Mouse (Mus musculus): ENCODE data around the gene Zfp36l1.

Zfp36l1 gene

DNA sequence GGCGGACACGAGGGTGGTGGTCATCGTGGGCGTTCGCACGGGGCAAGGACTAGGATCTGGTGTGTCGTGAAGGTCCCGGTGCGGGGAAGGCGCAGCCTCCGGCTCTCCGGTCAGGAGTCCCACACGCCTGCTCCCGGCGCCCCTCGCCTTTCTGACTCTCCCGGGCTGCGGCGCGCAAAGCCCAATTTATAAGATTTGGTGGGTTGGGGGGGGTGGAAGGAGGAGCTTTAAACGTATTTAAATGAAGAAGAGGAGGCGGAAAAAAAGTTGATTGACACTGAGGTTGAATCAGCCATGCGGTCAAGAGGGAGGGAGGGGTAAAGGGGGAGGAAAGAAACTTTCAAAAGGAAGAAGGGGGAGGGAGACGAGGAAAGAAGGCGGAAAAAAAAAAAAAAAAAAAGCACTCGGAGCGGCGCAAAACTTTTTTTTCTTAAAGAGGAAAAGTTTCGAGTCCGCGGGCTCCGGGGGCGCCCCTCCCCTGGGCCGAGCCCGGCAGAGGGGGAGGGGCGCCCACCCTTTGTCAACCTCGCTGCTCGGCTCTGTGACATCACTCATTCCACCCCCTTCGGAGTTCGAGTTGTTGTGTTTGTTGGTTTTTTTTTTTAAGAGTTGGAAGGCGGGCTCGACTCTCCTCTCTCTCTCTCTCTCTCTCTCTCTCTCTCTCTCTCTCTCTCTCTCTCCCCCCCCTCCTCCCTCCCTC is at the start of gene Zfp36l1:
TSS of gene Zfp36l1 (minus strand) at position 162 of the 700 bp plus-strand sequence.
- DNase-seq (ENCODE audit: low spot score in 2 of 2) = peak; percentile 78 to 85

DNA sequence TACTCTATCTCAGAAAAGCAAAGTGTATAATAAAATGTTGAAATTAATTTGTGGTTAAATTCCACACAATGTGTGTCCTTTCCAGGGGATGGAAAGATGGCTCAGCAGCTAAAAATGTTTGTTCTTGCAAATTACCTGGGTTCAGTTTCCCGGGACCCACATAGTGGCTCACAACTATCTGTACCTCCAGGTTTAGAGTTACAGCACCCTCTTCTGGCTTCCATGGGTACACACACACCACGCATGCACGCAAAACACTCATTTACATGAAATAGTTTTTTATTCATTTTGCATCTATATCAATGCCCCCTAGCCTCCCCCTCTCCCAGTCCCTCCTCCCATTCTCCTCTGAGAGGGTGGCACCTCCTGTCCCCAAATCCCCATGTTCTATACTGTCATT is 49.6 kb upstream of the Zfp36l1 start:
- no peak for DNase-seq (ENCODE audit: low spot score in 2 of 2)

DNA sequence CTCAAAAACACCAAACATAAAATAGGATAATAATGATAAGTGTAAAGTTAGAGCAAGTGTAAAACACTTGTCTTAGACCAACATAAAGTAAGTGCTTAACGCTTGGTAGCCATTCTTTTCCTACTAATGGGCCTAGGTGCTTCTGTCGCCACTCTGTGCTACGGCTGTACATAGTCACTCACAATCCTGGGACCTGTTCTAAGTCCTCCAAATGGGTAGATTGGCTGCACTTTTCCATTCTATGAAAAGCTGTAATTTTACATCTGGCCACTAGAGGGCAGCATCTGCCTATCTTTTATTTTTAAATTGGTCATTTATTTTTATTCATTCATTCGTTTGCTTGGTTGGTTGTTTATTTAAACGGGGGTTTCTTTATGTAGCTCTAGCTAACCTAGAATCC is 44.9 kb upstream of the Zfp36l1 start:
- no peak for DNase-seq (ENCODE audit: low spot score in 2 of 2)

DNA sequence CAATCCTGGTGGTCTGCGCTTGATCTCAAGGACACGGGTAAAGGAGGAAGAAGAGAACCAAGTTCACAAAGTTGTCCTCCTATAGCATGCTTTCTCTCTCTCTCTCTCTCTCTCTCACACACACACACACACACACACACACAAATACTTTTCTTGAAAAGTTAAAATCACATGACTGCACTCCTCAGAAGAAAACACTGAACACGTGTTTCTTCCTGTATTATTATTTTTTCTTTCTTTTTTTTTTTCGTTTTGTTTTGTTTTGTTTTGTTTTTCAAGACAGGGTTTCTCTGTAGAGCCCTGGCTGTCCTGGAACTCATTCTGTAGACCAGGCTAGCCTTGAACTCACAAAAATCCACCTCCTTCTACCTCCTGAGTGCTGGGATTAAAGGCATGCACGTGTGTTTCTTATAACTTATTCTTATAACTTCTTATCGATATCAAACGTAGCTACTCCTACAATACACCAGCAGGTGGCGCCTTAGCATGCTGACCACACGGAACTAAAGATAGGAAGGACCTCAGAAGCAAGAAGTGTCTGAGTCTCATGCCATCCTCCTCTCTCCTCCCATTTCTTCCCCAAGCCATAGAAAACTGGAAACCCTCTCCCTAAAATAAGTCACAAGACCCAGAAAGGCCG is 41.0 kb upstream of the Zfp36l1 start:
- DNase-seq (ENCODE audit: low spot score in 2 of 2) = peak in 1 of 2 experiments; percentile 49

DNA sequence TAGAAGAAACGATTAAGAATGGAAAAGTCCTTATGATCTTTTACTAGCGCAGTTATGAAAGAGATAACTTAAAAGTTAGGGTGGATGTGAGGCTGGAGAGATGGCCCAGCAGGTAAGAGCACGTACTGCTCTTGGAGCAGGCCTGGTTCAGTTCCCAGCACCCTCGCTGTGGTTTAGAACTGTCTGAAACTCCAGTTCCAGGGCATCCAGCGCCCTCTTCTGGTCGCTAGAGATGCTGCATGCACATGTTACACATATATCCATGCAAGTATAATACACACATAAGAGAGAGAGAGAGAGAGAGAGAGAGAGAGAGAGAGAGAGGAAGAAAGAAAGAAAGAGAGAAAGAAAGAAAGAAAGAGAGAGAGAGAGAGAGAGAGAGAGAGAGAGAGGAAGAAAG is 40.3 kb upstream of the Zfp36l1 start:
- no peak for DNase-seq (ENCODE audit: low spot score in 2 of 2)

DNA sequence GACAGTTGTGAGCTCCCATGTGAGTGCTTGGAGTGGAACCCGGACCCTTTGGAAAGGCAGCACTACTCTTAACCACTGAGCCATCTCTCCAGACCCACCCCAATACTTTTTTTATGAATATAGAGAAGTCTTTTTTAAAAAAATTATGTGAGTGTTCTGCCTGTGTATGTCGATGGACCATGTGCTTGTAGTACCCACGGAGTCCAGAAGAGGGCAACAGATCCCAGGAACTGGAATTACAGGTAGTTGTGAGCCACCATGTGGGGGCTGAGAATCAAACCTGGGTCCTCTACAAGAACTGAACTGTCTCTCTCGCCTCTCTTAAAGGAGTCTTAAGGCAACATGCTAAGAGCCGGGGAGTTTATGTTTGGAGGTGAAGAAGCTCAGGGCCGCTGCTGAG is 39.0 kb upstream of the Zfp36l1 start:
- DNase-seq (ENCODE audit: low spot score in 2 of 2) = no peak

DNA sequence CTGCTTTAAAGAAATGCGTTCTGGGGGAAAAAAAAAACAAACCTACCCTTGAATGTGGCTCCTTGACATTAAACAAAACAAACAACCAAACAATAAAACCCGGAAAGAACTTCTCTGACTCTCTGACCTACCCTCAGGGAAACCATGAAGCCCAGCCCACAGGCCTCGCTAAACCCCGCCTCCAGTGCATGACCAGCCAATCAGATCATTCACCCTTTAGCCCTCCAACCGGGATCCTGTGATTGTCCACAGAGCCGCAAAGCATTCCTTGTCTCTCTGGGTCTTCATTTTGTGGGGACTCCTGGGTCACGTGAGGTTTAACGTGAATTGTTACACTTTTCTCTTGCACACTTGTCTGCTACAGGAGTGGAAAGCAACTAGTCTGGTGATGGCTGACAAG is 37.8 kb upstream of the Zfp36l1 start:
- DNase-seq (ENCODE audit: low spot score in 2 of 2) = no peak

DNA sequence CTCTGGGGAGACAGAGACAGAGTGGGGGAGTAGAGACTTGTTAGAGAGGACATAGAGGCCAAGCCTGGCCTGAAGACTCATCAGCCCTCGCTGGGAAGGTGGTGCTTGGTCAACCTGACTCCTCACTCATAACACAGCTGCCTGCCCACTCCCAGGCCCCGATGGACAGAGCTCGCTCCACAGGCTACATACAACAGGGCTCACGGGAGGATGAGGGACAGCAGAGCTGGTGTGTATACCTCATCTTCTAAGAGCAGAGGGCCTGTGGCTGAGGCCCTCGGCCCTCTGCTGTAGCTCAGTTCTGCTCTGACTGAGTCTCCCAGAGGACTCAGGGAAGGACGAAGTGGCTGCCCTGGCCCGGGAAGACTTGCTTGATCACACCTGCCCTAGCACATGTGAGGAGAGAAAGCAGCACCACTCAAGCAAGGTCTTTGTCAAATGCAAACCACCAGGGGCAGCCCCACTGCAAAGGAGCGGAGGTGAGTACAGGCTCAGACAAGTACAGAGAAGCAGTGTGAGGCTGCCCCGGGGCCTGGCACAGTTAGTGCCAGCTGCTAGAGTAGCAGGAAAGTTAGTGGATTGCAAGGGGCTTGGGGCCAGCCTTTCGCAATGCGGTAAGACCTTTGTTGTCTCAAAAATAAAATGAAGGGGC is 34.9 kb upstream of the Zfp36l1 start:
- no peak for DNase-seq (ENCODE audit: low spot score in 2 of 2)

DNA sequence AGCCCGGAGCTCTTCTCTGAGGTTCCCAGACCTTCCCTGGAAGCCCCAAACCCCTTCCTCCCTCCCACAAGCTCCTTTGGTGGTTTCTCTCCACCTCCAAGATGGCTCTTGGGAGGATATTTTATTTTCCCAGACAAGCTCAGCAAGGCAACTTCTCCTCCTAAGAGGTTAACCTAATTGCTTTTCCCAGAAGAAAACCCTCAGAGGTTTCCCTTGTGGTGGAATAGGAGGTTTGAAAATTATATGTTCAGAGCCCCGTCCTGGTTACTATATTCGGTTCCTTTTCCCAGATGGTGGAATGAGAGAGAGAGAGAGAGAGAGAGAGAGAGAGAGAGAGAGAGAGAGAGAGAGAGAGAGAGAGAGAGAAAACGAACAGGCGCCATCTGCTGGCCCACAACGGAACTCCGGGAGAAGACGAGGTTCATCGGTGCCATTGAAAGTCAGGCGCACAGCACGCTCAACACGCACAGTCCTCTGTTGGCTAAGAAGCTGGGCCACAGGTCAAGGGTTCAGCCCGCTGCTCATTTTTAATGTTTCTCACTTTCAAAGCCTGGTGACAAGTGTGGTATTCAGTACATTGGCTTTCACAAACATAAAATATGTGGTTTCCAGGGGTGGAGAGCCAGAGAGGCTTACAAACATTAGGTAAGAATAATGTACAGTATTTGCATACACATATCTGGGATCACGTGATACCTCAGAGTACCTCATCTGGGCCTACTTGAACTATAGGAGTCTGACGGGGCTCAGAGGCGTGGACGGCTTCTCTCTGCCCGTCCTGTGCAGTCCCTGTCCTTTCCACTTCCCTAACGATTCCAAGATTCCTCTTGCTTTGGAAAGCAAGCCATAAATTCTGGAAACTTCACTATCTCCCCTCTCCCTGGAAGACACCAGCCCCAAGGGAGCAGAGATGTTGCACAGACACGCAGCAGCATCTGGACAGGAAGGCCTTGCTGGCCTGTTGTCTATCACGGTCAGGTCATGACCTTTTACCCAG is 33.7 kb upstream of the Zfp36l1 start:
- peak in 1 of 2 experiments; percentile 34 for DNase-seq (ENCODE audit: low spot score in 2 of 2)

DNA sequence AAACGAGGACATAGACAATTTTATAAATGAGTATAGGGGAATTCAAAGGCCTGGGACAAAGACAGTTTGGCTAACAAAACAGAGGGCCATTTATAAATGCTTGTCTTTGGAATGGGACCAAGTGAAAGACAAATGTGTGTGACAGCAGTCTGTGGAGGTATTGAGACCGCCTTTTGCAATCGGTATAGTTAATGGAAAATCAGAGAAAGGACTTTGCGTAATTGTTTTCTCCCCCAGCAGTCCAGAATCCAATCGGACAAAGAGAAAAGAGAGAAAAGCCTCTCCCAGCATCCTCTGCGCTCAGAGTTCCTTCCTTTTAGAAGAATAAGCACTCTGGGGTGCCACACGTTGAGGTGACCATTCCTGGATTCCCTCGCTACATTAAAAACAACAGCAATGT is 32.6 kb upstream of the Zfp36l1 start:
- no peak for DNase-seq (ENCODE audit: low spot score in 2 of 2)

DNA sequence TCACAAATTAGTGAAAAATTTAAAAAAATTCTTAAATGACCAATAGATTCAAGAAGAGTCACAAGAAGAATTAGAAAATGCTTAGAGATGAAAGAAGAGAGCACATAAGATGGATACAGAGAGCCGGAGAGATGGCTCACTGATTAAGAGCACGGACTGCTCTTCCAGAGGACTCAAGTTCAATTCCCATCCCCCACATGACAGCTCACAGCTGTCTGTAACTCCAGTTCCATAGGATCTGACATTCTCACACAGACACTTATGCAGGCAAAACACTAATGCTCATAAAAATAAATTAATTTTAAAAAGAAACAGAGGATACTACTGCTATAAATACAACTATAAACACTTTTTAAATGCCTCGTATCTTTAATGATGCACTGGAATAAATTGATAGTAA is 32.0 kb upstream of the Zfp36l1 start:
- DNase-seq (ENCODE audit: low spot score in 2 of 2) = no peak

DNA sequence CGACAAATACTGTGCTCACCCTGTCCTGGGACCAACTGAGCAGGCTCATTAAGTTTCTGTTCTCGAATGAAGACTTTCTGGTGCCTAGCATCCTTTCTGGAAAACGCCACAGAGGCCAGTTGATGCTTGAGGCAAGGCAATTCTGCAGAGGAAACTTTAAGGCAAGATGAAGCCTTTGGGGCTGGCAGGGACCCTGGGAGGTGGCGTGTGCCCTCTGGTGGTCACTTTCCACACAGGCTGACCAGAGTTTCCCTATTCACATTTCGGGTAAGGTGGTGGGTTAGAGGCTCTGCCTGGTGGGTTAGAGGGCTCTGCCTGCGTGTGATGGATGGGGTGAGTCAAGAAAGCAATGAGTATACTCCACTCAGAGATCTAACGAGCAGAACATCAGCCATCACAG is 28.7 kb upstream of the Zfp36l1 start:
- peak in 1 of 2 experiments; percentile 42 for DNase-seq (ENCODE audit: low spot score in 2 of 2)

DNA sequence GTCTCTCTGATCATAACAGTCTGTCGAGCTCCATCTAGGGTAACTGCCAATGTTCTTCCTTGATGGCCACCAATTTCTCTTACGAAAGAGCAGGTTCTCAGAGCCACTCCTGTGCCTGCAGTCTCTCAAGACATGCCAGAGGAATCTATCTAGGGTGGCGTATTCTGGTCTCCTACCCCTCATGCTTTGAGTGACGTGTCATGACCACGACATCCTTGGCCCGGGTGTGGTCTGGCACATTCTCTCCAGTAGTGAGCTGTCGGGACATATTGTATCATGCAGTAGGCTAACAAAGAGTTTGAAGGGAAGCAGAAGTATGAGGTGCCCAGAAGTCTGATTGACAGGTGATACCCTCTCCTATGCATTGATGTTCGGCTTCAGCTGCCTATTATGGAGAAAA is 28.2 kb upstream of the Zfp36l1 start:
- no peak for DNase-seq (ENCODE audit: low spot score in 2 of 2)

DNA sequence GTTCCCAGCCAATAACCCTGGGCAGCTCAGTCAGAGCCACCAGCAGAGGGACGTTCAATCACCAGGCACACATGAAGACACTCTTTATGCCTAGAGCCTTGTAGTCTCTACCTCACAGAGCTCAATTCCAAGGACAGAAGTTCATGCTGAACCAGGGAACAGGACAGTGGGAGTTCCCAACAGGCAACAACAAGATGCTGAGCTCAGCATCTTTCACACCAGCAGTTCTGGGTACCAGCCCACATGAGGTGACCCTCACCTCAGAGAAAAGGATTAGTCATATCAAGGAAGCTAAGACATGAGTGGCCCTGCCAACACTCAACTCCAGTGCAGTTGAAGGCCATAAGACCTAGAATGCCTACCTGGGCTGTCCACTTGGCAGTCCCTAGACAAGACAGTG is 24.9 kb upstream of the Zfp36l1 start:
- no peak for DNase-seq (ENCODE audit: low spot score in 2 of 2)

DNA sequence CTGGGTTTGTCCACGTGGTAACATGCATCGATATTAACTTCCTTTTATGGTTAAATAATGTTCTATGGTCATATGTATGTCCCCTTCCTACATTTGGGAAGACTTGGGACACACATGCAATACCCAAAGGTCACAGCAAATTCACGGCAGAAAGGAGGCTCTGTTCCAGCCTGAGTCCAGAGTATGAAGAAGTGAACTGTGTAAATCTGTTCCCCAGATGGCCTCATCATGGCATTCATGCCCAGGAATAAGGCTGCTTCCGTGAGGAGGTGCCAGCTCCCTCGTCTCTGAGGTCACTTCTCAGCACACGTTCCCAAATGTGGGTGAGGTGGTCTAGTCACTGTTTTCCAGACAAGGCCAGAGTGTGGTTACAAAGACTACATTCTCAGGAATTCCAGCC is 24.4 kb upstream of the Zfp36l1 start:
- DNase-seq (ENCODE audit: low spot score in 2 of 2) = no peak

DNA sequence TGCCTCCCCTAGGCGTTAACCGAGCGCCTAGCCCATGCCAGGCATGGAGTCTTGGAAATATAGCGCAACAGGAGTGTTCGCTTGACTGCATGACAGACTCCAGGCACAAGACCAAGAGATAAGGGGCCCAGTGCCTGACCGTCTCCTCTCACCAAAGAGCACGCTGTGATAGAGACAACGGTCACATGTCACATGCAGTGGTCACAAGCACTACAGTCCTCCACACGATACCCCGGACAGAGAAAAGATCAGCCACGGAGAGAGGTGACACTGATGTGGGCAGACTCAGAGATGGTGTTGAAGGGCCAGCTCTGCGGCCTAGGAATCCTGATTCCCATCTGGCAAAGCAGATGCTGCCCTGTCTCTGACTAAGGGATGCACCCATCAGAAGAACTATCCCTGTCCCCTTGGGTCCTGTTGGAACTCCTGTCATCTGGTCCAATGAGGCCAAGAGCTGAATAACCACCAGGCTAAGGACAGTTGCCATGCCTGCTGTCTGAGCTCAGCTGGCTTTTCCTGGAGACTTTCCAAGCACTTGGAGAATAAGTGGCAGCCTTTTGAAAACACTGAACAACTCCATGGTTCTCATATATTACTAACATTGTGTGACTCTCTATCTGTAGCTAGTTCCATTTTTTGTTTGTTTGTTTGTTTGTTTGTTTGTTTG is 23.6 kb upstream of the Zfp36l1 start:
- no peak for DNase-seq (ENCODE audit: low spot score in 2 of 2)

DNA sequence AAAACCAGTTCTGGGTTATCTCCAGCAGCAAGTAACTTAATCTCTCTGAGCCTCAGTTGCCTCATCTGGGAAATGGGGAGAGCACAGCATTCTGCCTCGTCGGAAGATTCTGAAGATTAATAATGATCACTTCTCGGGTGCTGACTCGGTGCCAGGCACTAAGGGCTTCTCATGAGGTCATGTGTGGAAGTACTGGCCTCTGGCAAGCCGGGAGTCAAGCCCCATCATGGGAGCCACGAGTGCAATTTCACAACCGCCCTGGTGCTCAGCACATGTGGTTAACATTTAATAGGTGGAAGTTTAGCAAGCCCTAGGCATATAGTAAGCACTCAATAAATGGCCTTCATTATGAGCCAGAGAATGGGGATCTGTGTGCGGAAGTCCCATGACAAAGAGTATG is 22.4 kb upstream of the Zfp36l1 start:
- DNase-seq (ENCODE audit: low spot score in 2 of 2) = no peak

DNA sequence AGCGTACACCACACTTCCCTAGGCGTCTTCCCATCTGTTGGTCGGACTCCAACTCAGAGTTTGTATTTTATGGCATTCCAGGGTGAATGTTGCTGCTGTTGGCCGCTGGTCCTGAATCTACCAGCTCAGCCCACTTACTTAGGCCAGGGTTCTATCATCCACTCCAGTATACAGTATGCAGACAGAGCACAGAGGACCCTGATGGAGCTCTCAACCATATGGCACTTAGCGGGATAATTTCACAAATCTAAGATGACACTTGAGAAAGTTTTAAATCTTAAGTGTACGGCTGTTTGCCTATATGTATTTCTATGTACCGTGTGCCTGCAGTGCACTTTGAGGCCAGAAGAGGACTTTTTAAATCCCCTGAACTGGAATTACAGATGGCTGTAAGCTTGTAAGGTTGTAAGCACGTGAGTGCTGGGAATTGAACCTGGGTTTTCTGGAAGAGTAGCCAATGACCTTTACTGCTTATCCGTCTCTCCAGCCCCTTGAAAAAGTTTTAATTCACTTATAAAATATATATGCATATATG is 20.3 kb upstream of the Zfp36l1 start:
- DNase-seq (ENCODE audit: low spot score in 2 of 2) = no peak

DNA sequence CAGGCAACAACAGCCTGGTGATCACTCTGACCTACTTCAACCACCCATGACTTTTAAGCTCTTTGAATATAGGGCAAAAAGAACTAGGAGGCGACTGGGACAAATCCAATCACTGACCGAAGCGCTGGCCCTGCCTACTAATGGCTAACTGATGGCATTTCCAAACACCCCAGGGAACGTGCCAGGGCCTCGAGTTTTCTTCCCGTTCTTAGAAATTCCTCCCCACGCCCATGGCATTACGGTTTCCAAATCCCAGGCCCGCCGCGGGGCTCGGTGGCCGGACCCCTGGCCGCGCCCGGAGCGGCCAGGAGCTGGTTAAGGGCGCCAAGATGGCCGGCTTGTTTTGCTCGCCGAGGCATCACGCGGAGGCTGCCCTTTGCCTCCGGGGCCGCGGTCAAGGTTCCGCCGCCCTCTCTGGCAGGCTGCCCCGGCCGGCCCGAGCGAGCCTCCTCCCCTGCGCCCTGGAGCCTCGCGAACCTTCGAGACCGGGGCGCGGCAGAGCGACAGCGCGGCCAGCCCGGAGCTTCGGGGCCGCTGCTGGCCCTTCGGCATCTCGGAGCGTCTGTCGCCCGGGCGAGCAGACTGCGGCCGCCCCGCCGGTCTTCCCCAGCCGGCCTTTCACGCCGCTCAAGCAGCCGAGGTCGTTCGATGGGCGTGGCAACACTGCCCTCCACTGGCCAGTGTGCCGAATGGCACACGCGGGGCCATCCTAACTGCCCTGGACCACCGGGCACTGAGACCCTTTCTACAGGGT is 19.6 kb upstream of the Zfp36l1 start:
- peak; percentile 69 to 81 for DNase-seq (ENCODE audit: low spot score in 2 of 2)
